ENCODE assay signal across 8 mouse cellular contexts in the genomic region with DNA sequence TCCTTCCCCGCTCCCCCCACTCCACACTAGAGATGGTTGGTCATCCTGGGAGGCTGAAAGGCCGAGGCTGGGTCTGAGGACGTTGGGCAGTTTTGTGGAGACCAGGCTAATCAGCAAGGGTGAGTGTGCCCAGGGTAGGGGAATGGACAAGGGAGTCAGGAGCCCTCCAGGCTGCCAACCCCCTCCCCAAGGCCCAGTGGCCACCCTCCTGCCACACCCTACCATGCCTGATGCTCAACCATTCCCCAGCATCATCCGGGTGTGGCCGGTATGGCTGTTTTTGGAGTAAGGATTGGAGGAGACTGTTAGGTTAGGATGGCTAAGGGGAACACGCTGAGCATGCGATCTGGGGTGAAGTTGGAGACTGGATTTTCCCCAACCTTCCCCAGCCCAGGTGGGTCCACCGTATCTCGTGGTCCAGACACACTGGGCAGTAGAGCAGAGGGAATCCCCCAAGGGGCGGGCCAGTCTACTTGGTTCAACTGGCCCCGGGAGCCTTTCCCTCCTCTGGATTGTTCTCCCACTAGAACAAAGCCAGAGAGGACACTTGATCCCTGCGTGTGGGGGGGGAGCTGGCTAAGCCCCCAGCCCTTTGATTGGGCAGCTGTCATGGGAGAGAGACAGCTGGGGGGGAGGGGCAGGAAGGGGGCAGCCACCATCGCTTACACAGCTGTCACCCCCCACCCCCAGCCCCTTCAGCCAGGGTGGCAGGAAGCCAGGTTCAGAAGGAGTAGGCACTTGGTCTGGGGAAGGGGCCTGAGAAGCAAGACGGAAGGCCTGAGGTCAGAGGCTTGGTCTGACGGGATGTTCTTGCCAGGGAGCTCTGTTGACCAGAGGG. TPM values are rescaled to one million over a fixed set of nuclear protein-coding genes. Genes with fewer than 3 reads are reported as not detected.
A peak's percentile ranks its signal among the peaks of the same experiment; 100 is the strongest.
DNase-seq lines count a peak whose midpoint lies in the region; ATAC-seq and TF ChIP-seq lines count a peak whose summit lies in the region.

No protein-coding gene starts in this region.

- TF ChIP-seq EP300 in ES-Bruce4 (IDR thresholded peaks at IDR 0.05; ENCODE audit: insufficient read depth, low read depth, low read length): 0 out of 2 replicates have a peak, but pooled peaks have one; percentile 48

- WGBS in forebrain, embryonic 13.5 days: 20% methylated on average over 13 of the region's 15 CpGs
- WGBS in limb, embryonic 14.5 days: 41% methylated on average over 14 of the region's 15 CpGs

- no peaks in the 10 kb centered on the region for H3K36me3 ChIP-seq in ES-Bruce4 (ENCODE audit: control insufficient read depth, insufficient read depth, low read length, poor library complexity, severe bottlenecking)
- H3K36me3 ChIP-seq in forebrain, embryonic 13.5 days (ENCODE audit: poor library complexity, severe bottlenecking): peaks cover 41% of the 10 kb centered on the region
- peaks cover 15% of the 10 kb centered on the region for H3K36me3 ChIP-seq in limb, embryonic 14.5 days (ENCODE audit: control insufficient read depth, insufficient read depth, low read length)

- intact Hi-C loops in gastrocnemius, postnatal 14 days (cut with DNase I; ENCODE audit: low total_unique reads): no loop called here

- DNase-seq in gastrocnemius, postnatal 14 days: peak; percentile 61
- DNase-seq in gastrocnemius, adult 8-10 months (ENCODE audit: low spot score in 2 of 2): no peak
- peak; percentile 56 for DNase-seq in limb, embryonic 14.5 days (ENCODE audit: low spot score)
- no peak for DNase-seq in spleen, postnatal 10 days (ENCODE audit: low spot score in 2 of 2)
- DNase-seq in adrenal gland, postnatal 10 days: no peak
- no peak for DNase-seq in urinary bladder, postnatal 10 days (ENCODE audit: low spot score)

- peak overlapping the region; percentile 98 for H3K4me2 ChIP-seq in forebrain, embryonic 13.5 days
- peak overlapping the region; percentile 90 for H3K4me2 ChIP-seq in limb, embryonic 14.5 days (replicated peaks; ENCODE audit: low read depth, low read length, severe bottlenecking)

- no peak for TF ChIP-seq POLR2A in ES-Bruce4 (IDR thresholded peaks at IDR 0.05; ENCODE audit: insufficient read depth, low read length)
- no peak for TF ChIP-seq POLR2A in limb, embryonic 14.5 days (IDR thresholded peaks at IDR 0.05; ENCODE audit: borderline replicate concordance, extremely low read depth, insufficient read depth, insufficient read length)

- TF ChIP-seq CTCF in ES-Bruce4 (IDR thresholded peaks at IDR 0.05; ENCODE audit: low read depth, low read length): no peak

- no peaks in the 10 kb centered on the region for H3K27me3 ChIP-seq in ES-Bruce4 (ENCODE audit: control insufficient read depth, insufficient read depth, low read length, poor library complexity, severe bottlenecking)
- H3K27me3 ChIP-seq in forebrain, embryonic 13.5 days: no peaks in the 10 kb centered on the region
- H3K27me3 ChIP-seq in limb, embryonic 14.5 days (ENCODE audit: control insufficient read depth, insufficient read depth, low read length): no peaks in the 10 kb centered on the region

- no peak overlapping the region for H3K4me3 ChIP-seq in ES-Bruce4 (ENCODE audit: low read depth, low read length)
- peak overlapping the region; percentile 81 for H3K4me3 ChIP-seq in forebrain, embryonic 13.5 days
- H3K4me3 ChIP-seq in limb, embryonic 14.5 days (replicated peaks; ENCODE audit: low read length): peak overlapping the region; percentile 71; the same call in 1 of the 2 replicates

- ATAC-seq in forebrain, embryonic 13.5 days: no peak
- peak; percentile 42 for ATAC-seq in limb, embryonic 14.5 days (ENCODE audit: low FRiP score, low read depth)

- H3K9ac ChIP-seq in ES-Bruce4 (ENCODE audit: low read depth, poor library complexity, severe bottlenecking): peak overlapping the region; percentile 82; the same call in 1 of the 2 replicates
- H3K9ac ChIP-seq in forebrain, embryonic 13.5 days: peak overlapping the region; percentile 97
- H3K9ac ChIP-seq in limb, embryonic 14.5 days (ENCODE audit: low read depth, low read length, severe bottlenecking): peak overlapping the region; percentile 70

- H3K27ac ChIP-seq in ES-Bruce4 (ENCODE audit: insufficient read depth, low read length): peak overlapping the region; percentile 90
- H3K27ac ChIP-seq in forebrain, embryonic 13.5 days: peak overlapping the region; percentile 96
- H3K27ac ChIP-seq in limb, embryonic 14.5 days (replicated peaks; ENCODE audit: low read depth, low read length): peak overlapping the region; percentile 52; the same call in 1 of the 2 replicates

- no peaks in the 10 kb centered on the region for H3K9me3 ChIP-seq in ES-Bruce4 (replicated peaks; ENCODE audit: control insufficient read depth, insufficient read depth, low read length, poor library complexity, severe bottlenecking)
- H3K9me3 ChIP-seq in forebrain, embryonic 13.5 days (replicated peaks): no peaks in the 10 kb centered on the region
- H3K9me3 ChIP-seq in limb, embryonic 14.5 days (ENCODE audit: control insufficient read depth, low read length): no peaks in the 10 kb centered on the region

- peaks cover 14% of the 10 kb centered on the region for H3K4me1 ChIP-seq in ES-Bruce4 (ENCODE audit: control insufficient read depth, insufficient read depth, low read length)
- H3K4me1 ChIP-seq in forebrain, embryonic 13.5 days: peaks cover 81% of the 10 kb centered on the region
- H3K4me1 ChIP-seq in limb, embryonic 14.5 days (ENCODE audit: control insufficient read depth, insufficient read depth, low read length): peaks cover 42% of the 10 kb centered on the region

RNA-seq across cellular contexts. Expression of gene Pcbp4, which starts 3.5 kb away (rescaled TPM):
- total RNA-seq in gastrocnemius, postnatal 14 days (2021): 10 to 100 TPM; 47.6 to 48.7 TPM
- total RNA-seq in gastrocnemius, adult 8-10 months (2022): 10 to 100 TPM; 49.9 to 70.6 (median 61.3) TPM
- 99.2 and 115 TPM in 2 replicates for polyA plus RNA-seq in ES-Bruce4 (2011; ENCODE audit: insufficient read depth, insufficient read length, low read depth, missing spikeins)
- 243 and 274 TPM in 2 replicates for polyA plus RNA-seq in forebrain, embryonic 13.5 days (2015; fragmentation: Nextera tagmentation; extraction: Ambion mirVana)
- polyA plus RNA-seq in limb, embryonic 14.5 days (2012; rRNA removed): 238 and 328 TPM in 2 replicates
- polyA plus RNA-seq in limb, embryonic 14.5 days (2014; fragmentation: Nextera tagmentation; extraction: Ambion mirVana): 88.0 and 92.7 TPM in 2 replicates
- 10 to 100 TPM; 28.6 to 42.5 TPM for total RNA-seq in adrenal gland, postnatal 10 days (2021)

RNA-seq across cellular contexts. Expression of gene Abhd14a, which starts 9.1 kb away (rescaled TPM):
- total RNA-seq in gastrocnemius, postnatal 14 days (2021): 10 to 100 TPM; 13.3 to 16.0 TPM
- 10 to 100 TPM; 15.2 to 17.8 (median 16.7) TPM for total RNA-seq in gastrocnemius, adult 8-10 months (2022)
- 35.1 and 35.5 TPM in 2 replicates for polyA plus RNA-seq in ES-Bruce4 (2011; ENCODE audit: insufficient read depth, insufficient read length, low read depth, missing spikeins)
- 40.5 and 50.9 TPM in 2 replicates for polyA plus RNA-seq in forebrain, embryonic 13.5 days (2015; fragmentation: Nextera tagmentation; extraction: Ambion mirVana)
- 79.9 and 87.1 TPM in 2 replicates for polyA plus RNA-seq in limb, embryonic 14.5 days (2012; rRNA removed)
- polyA plus RNA-seq in limb, embryonic 14.5 days (2014; fragmentation: Nextera tagmentation; extraction: Ambion mirVana): 69.5 and 74.0 TPM in 2 replicates
- 10 to 100 TPM; 20.6 to 24.6 TPM for total RNA-seq in adrenal gland, postnatal 10 days (2021)

RNA-seq across cellular contexts. Expression of gene Gpr62, which starts 9.2 kb away (rescaled TPM):
- total RNA-seq in gastrocnemius, postnatal 14 days (2021): under 1 TPM; 0.16 to 0.33 TPM
- total RNA-seq in gastrocnemius, adult 8-10 months (2022): under 1 TPM in 2 of 4 experiments, not detected in 2; 0.12 to 0.43 TPM
- 0.30 and 0.44 TPM in 2 replicates for polyA plus RNA-seq in ES-Bruce4 (2011; ENCODE audit: insufficient read depth, insufficient read length, low read depth, missing spikeins)
- polyA plus RNA-seq in forebrain, embryonic 13.5 days (2015; fragmentation: Nextera tagmentation; extraction: Ambion mirVana): 0.37 and 0.45 TPM in 2 replicates
- polyA plus RNA-seq in limb, embryonic 14.5 days (2012; rRNA removed): 0.47 and 0.70 TPM in 2 replicates
- 0.51 and 0.58 TPM in 2 replicates for polyA plus RNA-seq in limb, embryonic 14.5 days (2014; fragmentation: Nextera tagmentation; extraction: Ambion mirVana)
- under 1 TPM; 0.27 to 0.48 TPM for total RNA-seq in adrenal gland, postnatal 10 days (2021)

RNA-seq across cellular contexts. Expression of gene Abhd14b, which starts 9.3 kb away (rescaled TPM):
- 1 to 10 TPM; 4.6 to 6.5 TPM for total RNA-seq in gastrocnemius, postnatal 14 days (2021)
- 1 to 10 TPM; 2.1 to 3.8 (median 3.3) TPM for total RNA-seq in gastrocnemius, adult 8-10 months (2022)
- 6.7 and 7.5 TPM in 2 replicates for polyA plus RNA-seq in ES-Bruce4 (2011; ENCODE audit: insufficient read depth, insufficient read length, low read depth, missing spikeins)
- 3.0 and 4.3 TPM in 2 replicates for polyA plus RNA-seq in forebrain, embryonic 13.5 days (2015; fragmentation: Nextera tagmentation; extraction: Ambion mirVana)
- polyA plus RNA-seq in limb, embryonic 14.5 days (2012; rRNA removed): 54.5 and 64.6 TPM in 2 replicates
- polyA plus RNA-seq in limb, embryonic 14.5 days (2014; fragmentation: Nextera tagmentation; extraction: Ambion mirVana): 41.2 and 44.6 TPM in 2 replicates
- 10 to 100 TPM; 30.7 to 32.6 TPM for total RNA-seq in adrenal gland, postnatal 10 days (2021)

RNA-seq across cellular contexts. Expression of gene Acy1, which starts 18.4 kb away (rescaled TPM):
- total RNA-seq in gastrocnemius, postnatal 14 days (2021): 10 to 100 TPM in 1 of 2 experiments, 1 to 10 TPM in 1; 8.4 to 10.9 TPM
- 10 to 100 TPM in 2 of 4 experiments, 1 to 10 TPM in 2; 6.2 to 13.0 (median 9.1) TPM for total RNA-seq in gastrocnemius, adult 8-10 months (2022)
- polyA plus RNA-seq in ES-Bruce4 (2011; ENCODE audit: insufficient read depth, insufficient read length, low read depth, missing spikeins): 33.9 and 36.0 TPM in 2 replicates
- 35.8 and 42.2 TPM in 2 replicates for polyA plus RNA-seq in forebrain, embryonic 13.5 days (2015; fragmentation: Nextera tagmentation; extraction: Ambion mirVana)
- polyA plus RNA-seq in limb, embryonic 14.5 days (2012; rRNA removed): 34.4 and 35.1 TPM in 2 replicates
- 45.6 and 45.8 TPM in 2 replicates for polyA plus RNA-seq in limb, embryonic 14.5 days (2014; fragmentation: Nextera tagmentation; extraction: Ambion mirVana)
- total RNA-seq in adrenal gland, postnatal 10 days (2021): 10 to 100 TPM; 21.3 to 23.1 TPM

Comparison
In these comparisons a context has a peak if more than half of its experiments do, and no peak if none do; other contexts are left out.
1. DNase-seq: peak in gastrocnemius, postnatal 14 days (single experiment) and limb, embryonic 14.5 days (single experiment); none in gastrocnemius, adult 8-10 months (0 of 2), spleen, postnatal 10 days (0 of 2), adrenal gland, postnatal 10 days (single experiment) and urinary bladder, postnatal 10 days (single experiment).
2. Peak in every context shown above with its lines, with median percentiles within 50 percentile points of each other: H3K27ac ChIP-seq and H3K9ac ChIP-seq.